Mouse (Mus musculus): Measurements from ENCODE around the gene Galnt11. TPM values are rescaled to one million over a fixed set of nuclear protein-coding genes. Genes with fewer than 3 reads are reported as not detected.

The Galnt11 gene
- polyA plus RNA-seq, 1 experiment: 0.02 TPM

DNA sequence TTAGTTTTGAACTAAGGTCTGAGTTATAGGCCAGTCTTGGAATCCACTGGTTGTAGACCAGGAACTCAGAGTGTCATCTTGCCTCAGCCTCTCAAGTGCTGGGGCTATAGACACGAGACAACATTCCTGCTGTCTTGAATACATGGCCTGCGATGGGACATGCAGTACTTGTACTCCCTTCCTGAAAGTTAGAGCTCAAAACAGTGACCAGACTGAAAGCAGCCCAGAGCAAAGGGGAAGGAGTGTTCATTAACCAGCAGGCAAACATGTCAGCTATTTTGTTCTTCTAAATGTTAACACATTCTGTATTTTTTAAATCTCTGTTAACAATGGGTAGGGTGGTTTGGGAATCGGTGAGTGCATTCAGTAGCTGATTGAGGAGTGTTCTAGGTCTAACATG is 25.3 kb downstream of the Galnt11 start:
- H3K4me3 ChIP-seq (replicated peaks): no peak overlapping the region
- TF ChIP-seq TAL1 (IDR thresholded peaks at IDR 0.05; ENCODE audit: low read length) (no peak), GATA1 (IDR thresholded peaks at IDR 0.05; ENCODE audit: low read length) (no peak)
- H3K27me3 ChIP-seq (ENCODE audit: control insufficient read depth): no peaks in the 10 kb centered on the region
- H3K36me3 ChIP-seq (ENCODE audit: control insufficient read depth): peaks cover 1% of the 10 kb centered on the region; the same call in 1 of the 2 replicates
- no peaks in the 10 kb centered on the region for H3K4me1 ChIP-seq (ENCODE audit: control insufficient read depth)
- H3K9me3 ChIP-seq (ENCODE audit: control insufficient read depth, low read length): no peaks in the 10 kb centered on the region

DNA sequence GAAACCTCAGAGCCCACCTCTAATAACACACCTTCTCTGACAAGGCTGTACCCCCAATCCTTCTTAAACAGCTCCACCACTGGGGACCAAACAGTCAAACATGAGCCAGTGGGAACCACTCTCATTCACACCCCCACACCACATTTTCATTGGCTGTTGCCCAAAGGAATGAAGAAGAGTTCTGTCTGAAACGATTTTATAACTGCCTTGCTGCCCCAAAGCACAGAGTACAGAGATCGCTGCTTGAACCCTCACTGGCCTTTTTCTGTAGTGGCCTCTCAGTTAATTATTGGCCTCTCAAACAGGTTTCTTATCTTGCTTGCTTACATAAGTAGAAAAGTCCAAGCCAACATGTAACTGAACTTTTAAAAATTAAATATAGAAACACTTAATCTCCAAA is 30.7 kb downstream of the Galnt11 start:
- H3K36me3 ChIP-seq (ENCODE audit: control insufficient read depth): peaks cover 6% of the 10 kb centered on the region; the same call in 1 of the 2 replicates

DNA sequence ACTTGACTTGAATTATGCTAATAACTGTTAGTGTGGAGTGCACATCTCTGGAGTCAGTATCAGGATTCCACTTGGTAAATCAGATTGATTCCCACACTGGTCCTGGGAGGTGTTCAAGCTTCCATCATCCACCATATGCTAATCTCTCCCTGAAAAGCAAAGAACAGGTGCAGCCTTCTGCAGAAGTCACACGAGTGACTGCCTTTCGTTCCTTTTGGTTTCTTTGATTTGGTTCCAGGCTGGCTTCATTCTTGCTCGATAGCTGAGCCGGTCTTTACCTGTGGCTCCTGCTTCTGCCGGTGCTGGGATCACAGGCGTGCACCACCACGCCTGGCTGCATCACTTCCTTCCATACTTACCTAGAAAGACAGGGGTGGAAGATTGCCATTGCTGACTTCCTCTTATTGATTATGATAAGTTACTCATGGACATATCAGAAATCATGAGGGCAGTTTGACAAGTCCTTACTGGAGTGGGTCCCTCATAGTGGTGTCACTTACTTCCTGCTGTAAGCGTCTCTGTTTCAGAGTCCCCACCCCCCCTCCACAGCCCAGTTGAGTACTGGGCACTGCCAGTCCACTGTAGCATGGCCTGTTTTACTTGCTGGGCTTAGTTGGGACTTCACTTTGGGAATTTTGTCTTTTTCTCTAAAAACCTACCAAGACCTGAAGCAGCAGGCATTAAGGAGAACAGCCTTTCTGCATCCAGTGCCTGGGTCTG is 31.3 kb downstream of the Galnt11 start:
- H3K9me3 ChIP-seq (ENCODE audit: control insufficient read depth, low read length): no peaks in the 10 kb centered on the region
- H3K36me3 ChIP-seq (ENCODE audit: control insufficient read depth): peaks cover 6% of the 10 kb centered on the region; the same call in 1 of the 2 replicates
- no peaks in the 10 kb centered on the region for H3K4me1 ChIP-seq (ENCODE audit: control insufficient read depth)
- TF ChIP-seq TAL1 (IDR thresholded peaks at IDR 0.05; ENCODE audit: low read length) (no peak), GATA1 (IDR thresholded peaks at IDR 0.05; ENCODE audit: low read length) (no peak)
- H3K27me3 ChIP-seq (ENCODE audit: control insufficient read depth): no peaks in the 10 kb centered on the region
- no peak overlapping the region for H3K4me3 ChIP-seq (replicated peaks)

More for the DNA sequence above, 30.7 kb downstream of the Galnt11 start:
- Histone ChIP-seq H3K4me3 (replicated peaks) (no peak overlapping the region), H3K9me3 (ENCODE audit: control insufficient read depth, low read length) (no peaks in the 10 kb centered on the region), H3K27me3 (ENCODE audit: control insufficient read depth) (no peaks in the 10 kb centered on the region), H3K4me1 (ENCODE audit: control insufficient read depth) (no peaks in the 10 kb centered on the region)
- no peak for TF ChIP-seq TAL1 (IDR thresholded peaks at IDR 0.05; ENCODE audit: low read length)
- no peak for TF ChIP-seq GATA1 (IDR thresholded peaks at IDR 0.05; ENCODE audit: low read length)

DNA sequence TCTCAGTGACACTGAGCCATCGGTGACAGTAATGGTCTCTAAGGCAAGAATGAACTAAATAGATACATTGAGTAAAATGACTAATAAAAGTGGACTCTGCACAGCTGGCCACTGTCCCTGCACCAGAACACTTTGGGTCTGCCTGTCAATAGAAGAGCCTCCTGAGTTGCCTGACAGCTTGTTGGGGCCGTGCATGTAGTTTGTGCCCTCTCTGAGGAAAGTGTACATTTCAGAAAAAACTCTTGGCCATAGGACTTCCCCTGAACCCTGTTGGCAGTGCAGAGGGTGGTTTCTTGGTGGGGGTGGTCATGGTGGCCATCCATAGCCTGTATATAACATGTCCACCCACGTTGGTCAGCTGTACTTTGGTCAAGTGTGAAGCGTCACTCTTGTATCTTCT is 32.8 kb downstream of the Galnt11 start:
- TF ChIP-seq GATA1 (IDR thresholded peaks at IDR 0.05; ENCODE audit: low read length) (no peak), TAL1 (IDR thresholded peaks at IDR 0.05; ENCODE audit: low read length) (no peak)
- no peaks in the 10 kb centered on the region for H3K4me1 ChIP-seq (ENCODE audit: control insufficient read depth)
- no peak overlapping the region for H3K4me3 ChIP-seq (replicated peaks)
- H3K27me3 ChIP-seq (ENCODE audit: control insufficient read depth): no peaks in the 10 kb centered on the region
- H3K36me3 ChIP-seq (ENCODE audit: control insufficient read depth): peaks cover 6% of the 10 kb centered on the region; the same call in 1 of the 2 replicates
- H3K9me3 ChIP-seq (ENCODE audit: control insufficient read depth, low read length): no peaks in the 10 kb centered on the region

DNA sequence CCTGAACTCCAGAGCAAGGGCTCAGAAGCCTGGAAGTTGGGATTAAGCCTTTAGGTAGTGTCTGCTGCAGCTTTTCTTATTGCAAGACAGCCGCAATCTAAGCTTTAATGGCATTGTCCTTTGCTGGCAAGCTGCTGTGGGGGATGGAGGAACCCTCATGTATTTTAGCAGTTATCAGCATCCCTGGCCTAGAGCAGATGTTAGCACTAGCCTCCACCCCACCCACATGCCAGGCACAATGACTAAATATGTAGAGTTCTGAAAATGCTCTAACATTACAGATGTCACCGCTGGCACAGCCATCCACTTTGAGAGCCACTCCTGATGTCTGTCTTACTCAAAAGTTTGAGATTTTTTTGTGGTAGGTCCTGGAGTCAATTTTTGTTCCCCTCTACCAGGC is 35.0 kb downstream of the Galnt11 start:
- no peaks in the 10 kb centered on the region for H3K9me3 ChIP-seq (ENCODE audit: control insufficient read depth, low read length)
- TF ChIP-seq TAL1 (IDR thresholded peaks at IDR 0.05; ENCODE audit: low read length): no peak
- TF ChIP-seq GATA1 (IDR thresholded peaks at IDR 0.05; ENCODE audit: low read length): no peak
- H3K4me1 ChIP-seq (ENCODE audit: control insufficient read depth): no peaks in the 10 kb centered on the region
- H3K27me3 ChIP-seq (ENCODE audit: control insufficient read depth): no peaks in the 10 kb centered on the region
- no peak overlapping the region for H3K4me3 ChIP-seq (replicated peaks)
- H3K36me3 ChIP-seq (ENCODE audit: control insufficient read depth): peaks cover 6% of the 10 kb centered on the region; the same call in 1 of the 2 replicates

DNA sequence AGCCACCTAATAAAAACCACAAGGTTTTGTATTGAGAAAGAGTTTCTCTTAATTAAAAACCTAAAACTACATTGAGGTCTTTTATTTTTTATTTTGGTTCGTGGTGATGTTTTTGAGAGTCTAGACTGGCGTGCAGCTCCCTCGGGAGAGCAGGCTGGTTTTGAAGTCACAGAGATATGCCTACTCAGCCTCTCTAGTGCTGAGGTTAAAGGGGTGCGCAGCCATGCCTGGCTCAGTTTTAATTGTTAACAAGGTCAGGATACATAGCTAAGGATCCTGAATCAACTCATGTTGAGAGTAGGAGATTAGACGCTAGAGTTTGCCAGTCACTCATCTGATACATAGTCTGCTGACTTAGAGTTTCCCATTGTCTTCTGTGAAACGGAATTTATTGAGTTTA is 39.7 kb downstream of the Galnt11 start:
- H3K9me3 ChIP-seq (ENCODE audit: control insufficient read depth, low read length): no peaks in the 10 kb centered on the region
- H3K4me1 ChIP-seq (ENCODE audit: control insufficient read depth): no peaks in the 10 kb centered on the region
- H3K27me3 ChIP-seq (ENCODE audit: control insufficient read depth): no peaks in the 10 kb centered on the region
- TF ChIP-seq TAL1 (IDR thresholded peaks at IDR 0.05; ENCODE audit: low read length) (no peak), GATA1 (IDR thresholded peaks at IDR 0.05; ENCODE audit: low read length) (no peak)
- peaks cover 4% of the 10 kb centered on the region; the same call in 1 of the 2 replicates for H3K36me3 ChIP-seq (ENCODE audit: control insufficient read depth)
- H3K4me3 ChIP-seq (replicated peaks): no peak overlapping the region

DNA sequence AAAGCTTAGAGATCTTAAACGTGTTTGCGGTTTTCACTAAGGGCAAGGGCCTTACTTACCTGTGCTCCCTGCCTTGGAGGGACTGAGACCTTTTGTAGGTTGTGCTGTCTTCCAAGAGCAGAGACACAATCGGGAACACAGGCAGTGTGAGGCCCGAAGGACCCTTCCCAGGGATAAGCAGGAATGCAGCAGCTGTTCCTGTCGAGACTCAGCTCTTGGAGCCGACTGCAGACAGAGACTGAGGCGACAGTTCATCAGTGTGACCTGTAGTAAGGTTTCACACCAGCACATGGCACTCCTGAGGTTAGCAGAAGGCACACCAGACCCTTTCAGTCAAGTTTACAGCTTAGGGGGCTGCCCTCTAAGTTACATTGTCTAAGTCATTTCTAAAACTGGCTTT is 40.6 kb downstream of the Galnt11 start:
- no peaks in the 10 kb centered on the region for H3K9me3 ChIP-seq (ENCODE audit: control insufficient read depth, low read length)
- TF ChIP-seq GATA1 (IDR thresholded peaks at IDR 0.05; ENCODE audit: low read length): no peak
- TF ChIP-seq TAL1 (IDR thresholded peaks at IDR 0.05; ENCODE audit: low read length): no peak
- H3K4me1 ChIP-seq (ENCODE audit: control insufficient read depth): no peaks in the 10 kb centered on the region
- H3K27me3 ChIP-seq (ENCODE audit: control insufficient read depth): no peaks in the 10 kb centered on the region
- peaks cover 6% of the 10 kb centered on the region; the same call in 1 of the 2 replicates for H3K36me3 ChIP-seq (ENCODE audit: control insufficient read depth)
- no peak overlapping the region for H3K4me3 ChIP-seq (replicated peaks)

DNA sequence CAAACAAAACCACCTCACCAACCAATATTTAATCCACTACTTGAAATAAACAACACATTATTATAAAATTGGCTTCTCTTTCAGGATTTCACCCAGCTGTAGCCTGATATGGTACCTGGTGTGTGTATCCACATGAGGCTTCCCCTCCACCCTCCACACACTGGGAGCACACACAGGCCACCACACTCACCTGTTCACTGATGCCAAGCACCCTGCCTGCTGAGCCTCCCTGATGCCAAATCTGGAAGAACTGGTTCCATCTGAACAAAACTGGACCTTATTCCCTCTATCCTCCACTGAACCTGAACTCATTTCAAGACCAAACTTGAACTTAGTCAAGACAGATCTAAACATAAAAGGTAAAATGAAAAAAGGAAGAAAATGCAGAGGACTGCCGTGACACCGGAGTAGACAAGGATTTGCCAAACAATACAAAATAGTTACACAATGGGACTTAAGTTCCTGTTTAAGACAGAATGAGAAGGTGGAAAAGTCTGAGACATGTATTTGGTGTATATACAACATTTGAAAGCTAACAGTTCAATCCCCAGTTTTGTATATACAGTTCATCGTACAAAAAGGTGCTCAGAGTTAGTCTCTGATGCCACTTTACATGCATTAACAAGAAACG is 46.7 kb downstream of the Galnt11 start:
- H3K36me3 ChIP-seq (ENCODE audit: control insufficient read depth): peaks cover 34% of the 10 kb centered on the region
- H3K4me1 ChIP-seq (ENCODE audit: control insufficient read depth): no peaks in the 10 kb centered on the region

DNA sequence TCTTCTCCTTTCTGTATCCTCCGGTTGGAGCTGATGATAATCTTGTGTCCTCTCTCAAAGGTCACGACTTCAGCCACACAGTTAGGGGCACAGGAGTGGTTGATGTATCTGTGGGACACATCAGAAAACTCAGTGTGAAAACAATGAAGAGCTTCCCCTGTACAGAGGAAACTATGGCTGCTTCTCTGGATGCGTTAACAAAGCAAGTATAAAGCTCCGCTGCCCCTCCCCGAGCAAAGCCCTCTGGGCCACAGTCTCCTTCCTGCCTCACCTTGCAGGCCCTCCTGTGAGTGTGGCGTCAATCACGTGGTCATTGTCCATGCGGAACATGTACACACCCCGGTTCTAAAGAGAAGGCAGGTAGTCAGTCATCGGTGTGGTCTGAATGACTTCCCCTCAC is 53.9 kb downstream of the Galnt11 start:
- TF ChIP-seq GATA1 (IDR thresholded peaks at IDR 0.05; ENCODE audit: low read length) (no peak), TAL1 (IDR thresholded peaks at IDR 0.05; ENCODE audit: low read length) (no peak)
- Histone ChIP-seq H3K36me3 (ENCODE audit: control insufficient read depth) (peaks cover 84% of the 10 kb centered on the region), H3K4me1 (ENCODE audit: control insufficient read depth) (no peaks in the 10 kb centered on the region), H3K9me3 (ENCODE audit: control insufficient read depth, low read length) (no peaks in the 10 kb centered on the region), H3K4me3 (replicated peaks) (no peak overlapping the region), H3K27me3 (ENCODE audit: control insufficient read depth) (no peaks in the 10 kb centered on the region)

More for the DNA sequence above, 46.7 kb downstream of the Galnt11 start:
- no peaks in the 10 kb centered on the region for H3K27me3 ChIP-seq (ENCODE audit: control insufficient read depth)
- H3K4me3 ChIP-seq (replicated peaks): no peak overlapping the region
- TF ChIP-seq TAL1 (IDR thresholded peaks at IDR 0.05; ENCODE audit: low read length): no peak
- TF ChIP-seq GATA1 (IDR thresholded peaks at IDR 0.05; ENCODE audit: low read length): no peak
- no peaks in the 10 kb centered on the region for H3K9me3 ChIP-seq (ENCODE audit: control insufficient read depth, low read length)
